In the genomic region with DNA sequence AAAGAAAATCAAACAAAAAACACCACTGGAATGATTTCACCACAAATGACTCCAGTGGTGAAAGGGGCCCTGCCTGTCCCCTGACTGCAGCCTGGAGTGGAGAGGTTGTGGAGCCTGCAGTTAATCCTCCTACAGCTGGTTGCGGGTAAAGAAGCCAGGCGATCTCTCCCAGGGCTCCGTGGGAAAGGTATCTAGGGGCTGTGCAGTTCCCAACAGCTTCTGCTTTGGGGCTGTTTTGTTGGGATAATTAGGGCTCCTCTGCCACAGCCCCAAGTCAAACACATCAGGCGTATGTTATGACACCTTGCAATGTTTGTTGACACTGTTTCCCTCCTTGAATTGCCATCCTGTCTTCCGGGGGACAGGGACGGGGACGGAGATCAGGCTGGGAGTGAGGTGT, we compare ENCODE assay signal across 9 mouse cellular contexts. TPM values are rescaled to one million over a fixed set of nuclear protein-coding genes. Genes with fewer than 3 reads are reported as not detected.
DNase-seq lines count a peak whose midpoint lies in the region; ATAC-seq and TF ChIP-seq lines count a peak whose summit lies in the region.
"Had no signal": no experiment of that assay in that cellular context is flagged by ENCODE, and none has a peak within 500 bp of the region (broad histone marks: within the 10 kb centered on the region; RNA-seq: fewer than 3 reads in every experiment).

No protein-coding gene starts in this region.

- H3K4me3 ChIP-seq in lung, embryonic 14.5 days (ENCODE audit: low read depth, low read length), result no peak overlapping the region
- H3K4me3 ChIP-seq in embryonic facial prominence, embryonic 14.5 days (ENCODE audit: low read depth, low read length), result peak overlapping the region; percentile 14
- H3K4me3 ChIP-seq in intestine, postnatal 0 days (ENCODE audit: low read depth, low read length), result 0 out of 2 replicates have a peak overlapping the region, but pooled peaks have one; percentile 18

- no peaks in the 10 kb centered on the region for H3K36me3 ChIP-seq in lung, embryonic 14.5 days (ENCODE audit: insufficient read depth)
- no peaks in the 10 kb centered on the region for H3K36me3 ChIP-seq in embryonic facial prominence, embryonic 14.5 days (ENCODE audit: control insufficient read depth, insufficient read depth, low read length)
- no peaks in the 10 kb centered on the region for H3K36me3 ChIP-seq in intestine, postnatal 0 days (ENCODE audit: control insufficient read depth, insufficient read depth)

- H3K27me3 ChIP-seq in lung, embryonic 14.5 days (ENCODE audit: insufficient read depth, low read length), result no peaks in the 10 kb centered on the region
- no peaks in the 10 kb centered on the region for H3K27me3 ChIP-seq in embryonic facial prominence, embryonic 14.5 days (replicated peaks; ENCODE audit: control insufficient read depth, insufficient read depth, low read length)
- H3K27me3 ChIP-seq in intestine, postnatal 0 days (replicated peaks; ENCODE audit: control insufficient read depth, insufficient read depth, low read length), result no peaks in the 10 kb centered on the region

- no peak overlapping the region for H3K27ac ChIP-seq in lung, embryonic 14.5 days (ENCODE audit: low read depth)
- no peak overlapping the region for H3K27ac ChIP-seq in embryonic facial prominence, embryonic 14.5 days (replicated peaks; ENCODE audit: low read depth, low read length)
- no peak overlapping the region for H3K27ac ChIP-seq in intestine, postnatal 0 days (ENCODE audit: low read depth, low read length)

- 12% methylated on average over 7 of the region's 7 CpGs for WGBS in lung, embryonic 14.5 days
- WGBS in embryonic facial prominence, embryonic 14.5 days, result 3% methylated on average over 7 of the region's 7 CpGs
- WGBS in intestine, postnatal 0 days, result 29% methylated on average over 7 of the region's 7 CpGs

- peaks cover 4% of the 10 kb centered on the region; the same call in 1 of the 2 replicates for H3K4me1 ChIP-seq in lung, embryonic 14.5 days (ENCODE audit: insufficient read depth)
- peaks cover 12% of the 10 kb centered on the region for H3K4me1 ChIP-seq in embryonic facial prominence, embryonic 14.5 days (ENCODE audit: control insufficient read depth, insufficient read depth, low read length)
- no peaks in the 10 kb centered on the region for H3K4me1 ChIP-seq in intestine, postnatal 0 days (replicated peaks; ENCODE audit: control insufficient read depth, insufficient read depth, low read length)

- no peak overlapping the region for H3K9ac ChIP-seq in lung, embryonic 14.5 days
- H3K9ac ChIP-seq in embryonic facial prominence, embryonic 14.5 days (ENCODE audit: low read depth, low read length), result peak overlapping the region; percentile 21; the same call in 1 of the 2 replicates
- H3K9ac ChIP-seq in intestine, postnatal 0 days (ENCODE audit: low read depth, low read length), result no peak overlapping the region

- 0 out of 2 replicates have a peak, but pooled peaks have one; percentile 4 for ATAC-seq in lung, embryonic 14.5 days (ENCODE audit: insufficient read depth)
- ATAC-seq in embryonic facial prominence, embryonic 14.5 days (ENCODE audit: low read depth), result 0 out of 2 replicates have a peak, but pooled peaks have one; percentile 67
- ATAC-seq in intestine, postnatal 0 days, result no peak
- no peak for ATAC-seq in inflammation-experienced regulatory T-cells, adult 6 months

- H3K9me3 ChIP-seq in lung, embryonic 14.5 days (ENCODE audit: low read depth, low read length), result no peaks in the 10 kb centered on the region
- H3K9me3 ChIP-seq in embryonic facial prominence, embryonic 14.5 days (ENCODE audit: control insufficient read depth, low read length), result no peaks in the 10 kb centered on the region
- H3K9me3 ChIP-seq in intestine, postnatal 0 days (ENCODE audit: control insufficient read depth), result no peaks in the 10 kb centered on the region

- H3K4me2 ChIP-seq in lung, embryonic 14.5 days, result peak overlapping the region; percentile 57
- peak overlapping the region; percentile 51 for H3K4me2 ChIP-seq in embryonic facial prominence, embryonic 14.5 days (ENCODE audit: low read depth, low read length)
- H3K4me2 ChIP-seq in intestine, postnatal 0 days (replicated peaks; ENCODE audit: low read depth), result peak overlapping the region; percentile 52

- TF ChIP-seq CTCF in lung, embryonic 14.5 days (IDR thresholded peaks at IDR 0.05; ENCODE audit: low read depth), result no peak
- no peak for TF ChIP-seq CTCF in intestine, postnatal 0 days (IDR thresholded peaks at IDR 0.05; ENCODE audit: low read depth)

- DNase-seq in lung, embryonic 14.5 days, result peak; percentile 17
- no peak for DNase-seq in lung, adult 18-20 months
- peak; percentile 52 for DNase-seq in embryonic facial prominence, embryonic 14.5 days (ENCODE audit: low spot score)
- DNase-seq in retina, postnatal 1 day, result peak; percentile 13
- DNase-seq in layer of hippocampus, adult 9-11 months, result no peak
- DNase-seq: lung, postnatal 14 days; thymus, postnatal 25 days had no signal

RNA-seq across cellular contexts. Expression of gene Phf21a, which starts 47.5 kb away (rescaled TPM):
- polyA plus RNA-seq in lung, embryonic 14.5 days (2014; fragmentation: Nextera tagmentation; extraction: Ambion mirVana), result 24.9 and 26.1 TPM in 2 replicates
- 21.0 and 24.8 TPM in 2 replicates for polyA plus RNA-seq in embryonic facial prominence, embryonic 14.5 days (2014; fragmentation: Nextera tagmentation; extraction: Ambion mirVana)
- polyA plus RNA-seq in intestine, postnatal 0 days (2015; fragmentation: Nextera tagmentation; extraction: Ambion mirVana), result 7.4 and 8.0 TPM in 2 replicates
- polyA plus RNA-seq in inflammation-experienced regulatory T-cells, adult 6 months (2017; shearing (Covaris generic)), result 10 to 100 TPM; 44.3 to 68.5 (median 54.2) TPM

Comparison
In these comparisons a context has a peak if more than half of its experiments do, and no peak if none do; other contexts are left out.
1. DNase-seq: peak in lung, embryonic 14.5 days (single experiment), embryonic facial prominence, embryonic 14.5 days (single experiment) and retina, postnatal 1 day (single experiment); none in lung, adult 18-20 months (0 of 2) and layer of hippocampus, adult 9-11 months (single experiment).
2. ATAC-seq: peak in lung, embryonic 14.5 days (single experiment) and embryonic facial prominence, embryonic 14.5 days (single experiment); none in intestine, postnatal 0 days (single experiment) and inflammation-experienced regulatory T-cells, adult 6 months (single experiment).
3. Peak in every context shown above with its lines, with median percentiles within 50 percentile points of each other: H3K4me2 ChIP-seq.